Mouse (Mus musculus): Measurements from ENCODE around the gene 4930432M17Rik.

GRCm38 (mm10) chr3:121663470-121663847 is 7.1 kb upstream of the 4930432M17Rik start:
- TF ChIP-seq CTCF (IDR thresholded peaks at IDR 0.05; ENCODE audit: low read depth) (no peak), EP300 (IDR thresholded peaks at IDR 0.05; ENCODE audit: low read depth) (no peak)
